Mouse (Mus musculus) heart, adult 2 months (tissue): ENCODE results near the gene Tars. TPM values are rescaled to one million over a fixed set of nuclear protein-coding genes. Genes with fewer than 3 reads are reported as not detected.

ENCODE experiments used
- DNase-seq, 2 experiments: peaks; one replicate each; pipeline ENCODE4 v3.0.0; 2021
- H3K27ac ChIP-seq: fragments of 200-600 bp; 2 replicates; pipeline ENCODE4 v1.8.1; 2022
- H3K27me3 ChIP-seq: fragments of 200-500 bp; 2 replicates; pipeline ENCODE4 v1.6.1; 2012; ENCODE audit warnings: mild to moderate bottlenecking, low read length, inconsistent platforms, mixed read lengths; ENCODE audit not compliant: control insufficient read depth, insufficient read depth
- H3K36me3 ChIP-seq: fragments of 200-500 bp; 2 replicates; pipeline ENCODE4 v1.6.1; 2012; ENCODE audit warnings: low read length, inconsistent platforms; ENCODE audit not compliant: control insufficient read depth, insufficient read depth
- H3K4me1 ChIP-seq: fragments of 200-500 bp; 2 replicates; pipeline ENCODE4 v1.6.1; 2011; ENCODE audit warnings: low read length; ENCODE audit not compliant: control insufficient read depth, insufficient read depth
- H3K4me3 ChIP-seq: fragments of 200-600 bp; 2 replicates; pipeline ENCODE4 v1.8.1; 2022
- H3K79me2 ChIP-seq: fragments of 200-500 bp; replicated peaks from 2 replicates; pipeline ENCODE4 v1.6.1; 2012; ENCODE audit warnings: mild to moderate bottlenecking, inconsistent platforms, low read length, moderate library complexity, mixed read lengths; ENCODE audit not compliant: control insufficient read depth, insufficient read depth
- H3K9ac ChIP-seq: fragments of 200-500 bp; 2 replicates; pipeline ENCODE4 v1.6.1; 2012; ENCODE audit warnings: low read depth, mild to moderate bottlenecking, control low read depth, inconsistent platforms, low read length, mixed read lengths
- CTCF ChIP-seq: fragments of 200-600 bp; IDR thresholded peaks from 2 replicates; pipeline ENCODE4 v1.8.1; 2022; ENCODE audit warnings: antibody characterized with exemption, mild to moderate bottlenecking, moderate library complexity
- EP300 ChIP-seq: fragments of 200-500 bp; IDR thresholded peaks from 2 replicates; pipeline ENCODE4 v1.6.1; 2011; ENCODE audit warnings: low read depth, low read length, control low read depth; ENCODE audit not compliant: insufficient read depth
- POLR2A ChIP-seq: fragments of 200-500 bp; IDR thresholded peaks from 2 replicates; pipeline ENCODE4 v1.6.1; 2011; ENCODE audit warnings: mild to moderate bottlenecking, low read depth, low read length, control low read depth; ENCODE audit not compliant: insufficient read depth
- WGBS: fragments of 180-500 bp; shearing (Covaris S2); methylation state at CpG from one replicate; pipeline ENCODE4 v1.1.7; 2018; 5-methylcytosine and 5-hydroxymethylcytosine counted together
- intact Hi-C: fragments of 180-260 bp; cut with DNase I; formaldehyde crosslinking; loops from one replicate; pipeline ENCODE4 v1.15.1; 2025
- polyA plus RNA-seq: library from polyadenylated mRNA; depleted of rRNA; stranded (reverse); fragments of >200 nt; gene quantifications from 2 replicates; pipeline ENCODE4 v1.2.3, GENCODE M21; 2012
- total RNA-seq, 2 experiments: library from RNA; stranded (reverse); gene quantifications; 2 replicates each; pipeline ENCODE4 v1.2.3; 2021

The Tars gene
- total and polyA plus RNA-seq, 3 experiments: 7.8 to 24.5 (median 19.0) TPM

GRCm38 (mm10) chr15:11370477-11371085 is 28.9 kb downstream of the Tars start:
- no peak for TF ChIP-seq POLR2A
- no peak for TF ChIP-seq EP300
- TF ChIP-seq CTCF: no peak
- no peak for DNase-seq
- Histone ChIP-seq H3K36me3 (no peaks in the 10 kb centered on the region), H3K4me3 (no peak overlapping the region), H3K4me1 (no peaks in the 10 kb centered on the region), H3K9ac (no peak overlapping the region), H3K27me3 (no peaks in the 10 kb centered on the region), H3K27ac (no peak overlapping the region), H3K79me2 (no peaks in the 10 kb centered on the region)
- 70% methylated on average over 7 of the region's 7 CpGs for WGBS
- intact Hi-C loops: no loop called here

GRCm38 (mm10) chr15:11369572-11369971 is 29.9 kb downstream of the Tars start:
- 78% methylated on average over 3 of the region's 3 CpGs for WGBS
- no peak for TF ChIP-seq POLR2A
- no peak for TF ChIP-seq EP300
- no peak for TF ChIP-seq CTCF
- Histone ChIP-seq H3K4me1 (no peaks in the 10 kb centered on the region), H3K9ac (no peak overlapping the region), H3K36me3 (no peaks in the 10 kb centered on the region), H3K27me3 (no peaks in the 10 kb centered on the region), H3K79me2 (no peaks in the 10 kb centered on the region), H3K27ac (no peak overlapping the region), H3K4me3 (no peak overlapping the region)
- DNase-seq: no peak
- intact Hi-C loops: no loop called here

GRCm38 (mm10) chr15:11364795-11365194 is 34.7 kb downstream of the Tars start:
- Histone ChIP-seq H3K79me2 (no peaks in the 10 kb centered on the region), H3K27me3 (no peaks in the 10 kb centered on the region), H3K4me3 (no peak overlapping the region), H3K36me3 (no peaks in the 10 kb centered on the region), H3K27ac (no peak overlapping the region), H3K4me1 (no peaks in the 10 kb centered on the region), H3K9ac (no peak overlapping the region)
- DNase-seq: no peak
- intact Hi-C loops: no loop called here
- 86% methylated on average over 1 of the region's 1 CpGs for WGBS
- TF ChIP-seq EP300 (no peak), CTCF (no peak), POLR2A (no peak)

GRCm38 (mm10) chr15:11364112-11364511 is 35.4 kb downstream of the Tars start:
- WGBS: 9% methylated on average over 2 of the region's 2 CpGs
- TF ChIP-seq POLR2A (no peak), CTCF (no peak), EP300 (no peak)
- H3K27me3 ChIP-seq: no peaks in the 10 kb centered on the region
- intact Hi-C loops: no loop called here
- H3K4me3 ChIP-seq: no peak overlapping the region
- no peaks in the 10 kb centered on the region for H3K4me1 ChIP-seq
- DNase-seq: no peak
- no peaks in the 10 kb centered on the region for H3K36me3 ChIP-seq
- H3K79me2 ChIP-seq: no peaks in the 10 kb centered on the region
- no peak overlapping the region for H3K9ac ChIP-seq
- H3K27ac ChIP-seq: no peak overlapping the region

- H3K4me1 ChIP-seq: no peaks in the 10 kb centered on the region
- H3K27ac ChIP-seq: no peak overlapping the region
- H3K79me2 ChIP-seq: no peaks in the 10 kb centered on the region
- H3K4me3 ChIP-seq: no peak overlapping the region
- no peak overlapping the region for H3K9ac ChIP-seq
- WGBS: 73% methylated on average over 5 of the region's 5 CpGs
- H3K36me3 ChIP-seq: no peaks in the 10 kb centered on the region
- no peaks in the 10 kb centered on the region for H3K27me3 ChIP-seq
- intact Hi-C loops: no loop called here
- TF ChIP-seq POLR2A (no peak), EP300 (no peak), CTCF (no peak)
- DNase-seq: no peak
Observed at GRCm38 (mm10) chr15:11361824-11362223, 37.6 kb downstream of the Tars start.

- Histone ChIP-seq H3K27ac (no peak overlapping the region), H3K4me3 (no peak overlapping the region), H3K4me1 (no peaks in the 10 kb centered on the region), H3K36me3 (no peaks in the 10 kb centered on the region), H3K9ac (no peak overlapping the region), H3K79me2 (no peaks in the 10 kb centered on the region), H3K27me3 (no peaks in the 10 kb centered on the region)
- 83% methylated on average over 1 of the region's 1 CpGs for WGBS
- TF ChIP-seq EP300: no peak
- no peak for TF ChIP-seq CTCF
- TF ChIP-seq POLR2A: no peak
- DNase-seq: no peak
- intact Hi-C loops: no loop called here
Observed at GRCm38 (mm10) chr15:11360888-11361287, 38.6 kb downstream of the Tars start.
